Mouse (Mus musculus): ENCODE measurements around the gene Tnik.

GRCm38 (mm10) chr3:28713913-28714698 is 451.1 kb downstream of the Tnik start:
- TF ChIP-seq CTCF (IDR thresholded peaks at IDR 0.05; ENCODE audit: control insufficient read depth, insufficient read depth, insufficient read length) (no peak), USF1 (IDR thresholded peaks at IDR 0.05; ENCODE audit: low read depth) (no peak), MAX (IDR thresholded peaks at IDR 0.05) (no peak), MYOG (IDR thresholded peaks at IDR 0.05; ENCODE audit: control insufficient read depth, extremely low read depth, insufficient read length) (no peak), MYOD1 (IDR thresholded peaks at IDR 0.05; ENCODE audit: control insufficient read depth, insufficient read length, low read depth) (no peak), FOSL1 (IDR thresholded peaks at IDR 0.05; ENCODE audit: insufficient read depth, low read length, poor library complexity, severe bottlenecking) (no peak)

All from C2C12 (cell line).